Mouse (Mus musculus): ENCODE data around the gene Slc9a9. TPM values are rescaled to one million over a fixed set of nuclear protein-coding genes. Genes with fewer than 3 reads are reported as not detected.

Gene Slc9a9
- polyA plus RNA-seq, 1 experiment = 6.5 TPM

DNA sequence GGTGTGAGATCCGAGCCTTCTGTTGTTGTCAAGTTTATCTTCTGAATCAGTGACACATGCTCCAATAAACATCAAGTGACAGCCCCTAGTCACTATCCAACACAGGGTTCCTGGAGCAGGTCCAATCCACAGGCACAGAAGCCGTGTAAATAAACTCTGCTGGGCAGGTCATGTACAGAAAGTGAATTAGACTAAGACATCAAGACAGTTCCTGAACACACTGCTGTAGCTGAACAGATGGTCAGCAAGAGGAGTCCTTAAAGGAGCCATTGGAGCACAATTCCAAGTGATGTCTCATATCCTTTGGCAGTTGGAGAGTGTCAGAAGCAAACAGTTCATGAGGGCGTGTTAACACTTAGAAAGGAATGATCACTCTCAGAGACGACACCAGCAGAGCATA is 103.6 kb downstream of the Slc9a9 start:
- Histone ChIP-seq H3K4me1 (ENCODE audit: control insufficient read depth, insufficient read depth, low read length) (no peaks in the 10 kb centered on the region), H3K4me3 (replicated peaks; ENCODE audit: control insufficient read depth, low read depth, low read length) (no peak overlapping the region), H3K27ac (ENCODE audit: control insufficient read depth, insufficient read depth, low read depth, low read length, poor library complexity) (no peak overlapping the region)
- no peak for TF ChIP-seq CTCF (IDR thresholded peaks at IDR 0.05; ENCODE audit: control insufficient read depth, insufficient read depth, low read length)
- TF ChIP-seq POLR2A (IDR thresholded peaks at IDR 0.05; ENCODE audit: borderline replicate concordance, control insufficient read depth, low read depth, low read length) = no peak
- 78% methylated on average over 4 of the region's 4 CpGs for WGBS

DNA sequence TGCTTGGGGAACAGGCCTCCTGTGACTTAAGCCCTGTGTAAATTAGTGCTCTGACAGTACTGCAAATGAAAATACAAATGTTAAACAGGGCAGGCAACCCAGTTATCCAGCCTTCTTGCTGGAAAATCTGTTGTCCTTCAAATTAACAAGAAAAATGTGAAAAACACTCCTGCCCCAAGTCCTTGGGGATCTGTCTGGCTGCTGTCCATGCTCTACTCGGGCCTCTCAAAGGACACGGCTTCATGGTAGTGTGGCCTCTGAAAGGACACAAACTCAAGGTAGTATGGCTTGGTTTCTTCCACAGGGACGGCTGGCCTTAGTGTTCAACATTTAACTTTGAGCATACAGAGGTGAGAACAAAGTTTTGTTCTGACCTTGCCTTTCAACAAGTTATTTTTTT is 118.6 kb downstream of the Slc9a9 start:
- no peak overlapping the region for H3K4me3 ChIP-seq (replicated peaks; ENCODE audit: control insufficient read depth, low read depth, low read length)
- no peaks in the 10 kb centered on the region; the same call in 1 of the 2 replicates for H3K4me1 ChIP-seq (ENCODE audit: control insufficient read depth, insufficient read depth, low read length)
- H3K27ac ChIP-seq (ENCODE audit: control insufficient read depth, insufficient read depth, low read depth, low read length, poor library complexity) = no peak overlapping the region
- 87% methylated on average over 3 of the region's 3 CpGs for WGBS
- TF ChIP-seq POLR2A (IDR thresholded peaks at IDR 0.05; ENCODE audit: borderline replicate concordance, control insufficient read depth, low read depth, low read length) (no peak), CTCF (IDR thresholded peaks at IDR 0.05; ENCODE audit: control insufficient read depth, insufficient read depth, low read length) (no peak)

DNA sequence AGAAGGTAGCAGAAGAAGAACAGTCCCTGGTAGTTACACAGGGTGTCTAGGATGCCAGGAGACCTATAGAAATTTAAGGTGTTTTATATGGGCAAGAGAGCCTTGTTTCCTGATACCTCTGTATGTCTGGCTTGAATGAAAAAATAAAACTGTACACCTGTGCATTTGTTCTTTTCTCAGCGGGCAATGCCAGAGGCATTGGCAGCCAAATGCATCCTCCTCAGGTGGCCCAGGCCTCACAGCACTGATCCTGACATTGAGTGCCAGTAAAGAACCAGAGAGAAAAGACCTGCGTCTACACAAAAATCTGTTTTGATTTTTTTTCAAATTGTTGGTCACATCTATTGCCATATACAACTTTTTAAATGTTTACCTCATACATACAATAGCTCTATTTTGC is 121.3 kb downstream of the Slc9a9 start:
- Histone ChIP-seq H3K27ac (ENCODE audit: control insufficient read depth, insufficient read depth, low read depth, low read length, poor library complexity) (no peak overlapping the region), H3K4me3 (replicated peaks; ENCODE audit: control insufficient read depth, low read depth, low read length) (no peak overlapping the region), H3K4me1 (ENCODE audit: control insufficient read depth, insufficient read depth, low read length) (no peaks in the 10 kb centered on the region; the same call in 1 of the 2 replicates)
- no peak for TF ChIP-seq POLR2A (IDR thresholded peaks at IDR 0.05; ENCODE audit: borderline replicate concordance, control insufficient read depth, low read depth, low read length)
- TF ChIP-seq CTCF (IDR thresholded peaks at IDR 0.05; ENCODE audit: control insufficient read depth, insufficient read depth, low read length) = no peak
- 86% methylated on average over 2 of the region's 2 CpGs for WGBS

DNA sequence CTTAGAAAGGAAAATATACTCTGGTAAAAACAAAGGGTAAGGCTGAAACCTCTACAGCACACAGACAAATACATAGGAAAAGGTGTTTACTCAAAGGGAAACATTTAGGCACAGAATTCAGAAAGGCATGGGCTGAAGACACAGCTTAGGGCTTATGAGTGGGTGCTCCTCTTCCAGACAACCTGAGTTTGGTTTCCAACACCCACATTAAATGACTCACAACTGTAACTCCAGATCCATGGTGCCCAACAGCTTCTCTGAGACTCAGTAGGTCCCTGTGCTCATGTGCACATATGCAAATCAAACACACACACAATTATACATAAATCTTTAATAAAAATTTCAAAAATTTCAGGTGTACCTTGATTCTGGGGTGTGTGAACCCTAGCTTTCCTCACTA is 133.4 kb downstream of the Slc9a9 start:
- Histone ChIP-seq H3K4me1 (ENCODE audit: control insufficient read depth, insufficient read depth, low read length) (no peaks in the 10 kb centered on the region), H3K4me3 (replicated peaks; ENCODE audit: control insufficient read depth, low read depth, low read length) (no peak overlapping the region), H3K27ac (ENCODE audit: control insufficient read depth, insufficient read depth, low read depth, low read length, poor library complexity) (no peak overlapping the region)
- no peak for TF ChIP-seq CTCF (IDR thresholded peaks at IDR 0.05; ENCODE audit: control insufficient read depth, insufficient read depth, low read length)
- TF ChIP-seq POLR2A (IDR thresholded peaks at IDR 0.05; ENCODE audit: borderline replicate concordance, control insufficient read depth, low read depth, low read length) = no peak

DNA sequence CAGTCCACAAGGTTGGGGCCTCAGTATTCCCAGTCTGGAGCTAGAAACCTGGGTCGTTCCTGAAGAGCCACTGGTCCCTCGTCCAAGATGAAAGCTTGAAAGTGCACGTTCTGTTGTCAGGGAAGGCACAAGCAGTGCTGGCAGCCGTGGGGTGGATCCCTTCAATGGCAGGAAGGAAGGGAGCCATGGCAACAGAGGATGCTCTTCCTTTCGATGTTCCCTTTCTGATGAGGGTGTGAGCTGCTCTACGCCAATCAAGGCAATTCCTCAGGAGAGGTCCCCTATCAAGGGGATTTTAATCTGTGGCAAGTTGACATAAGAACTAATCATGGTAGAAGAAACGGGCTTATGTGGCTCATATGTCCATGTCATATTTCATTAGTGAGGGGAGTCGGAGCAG is 135.8 kb downstream of the Slc9a9 start:
- 59% methylated on average over 8 of the region's 8 CpGs for WGBS
- no peak overlapping the region for H3K4me3 ChIP-seq (replicated peaks; ENCODE audit: control insufficient read depth, low read depth, low read length)
- TF ChIP-seq CTCF (IDR thresholded peaks at IDR 0.05; ENCODE audit: control insufficient read depth, insufficient read depth, low read length) (no peak), POLR2A (IDR thresholded peaks at IDR 0.05; ENCODE audit: borderline replicate concordance, control insufficient read depth, low read depth, low read length) (no peak)
- H3K27ac ChIP-seq (ENCODE audit: control insufficient read depth, insufficient read depth, low read depth, low read length, poor library complexity) = no peak overlapping the region
- no peaks in the 10 kb centered on the region for H3K4me1 ChIP-seq (ENCODE audit: control insufficient read depth, insufficient read depth, low read length)

DNA sequence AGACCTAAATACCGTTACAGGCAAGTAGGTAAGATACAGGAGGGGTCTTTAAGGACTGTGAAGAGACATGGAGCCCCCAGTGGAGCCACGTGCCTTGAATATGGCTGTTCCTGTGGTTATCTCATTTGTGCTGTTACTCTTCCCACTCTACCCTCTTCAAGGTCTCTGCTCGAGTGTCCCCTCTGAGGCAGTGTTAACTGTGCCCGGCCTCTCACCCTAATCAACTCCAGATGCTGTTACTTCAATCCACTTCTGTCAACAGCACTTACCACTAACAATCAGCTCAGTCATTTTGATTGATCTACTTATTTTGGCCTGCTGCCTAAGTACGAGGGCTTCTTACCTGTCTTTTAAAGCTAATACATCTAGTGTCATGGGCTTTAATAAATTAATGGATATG is 145.8 kb downstream of the Slc9a9 start:
- Histone ChIP-seq H3K27ac (ENCODE audit: control insufficient read depth, insufficient read depth, low read depth, low read length, poor library complexity) (no peak overlapping the region), H3K4me1 (ENCODE audit: control insufficient read depth, insufficient read depth, low read length) (no peaks in the 10 kb centered on the region), H3K4me3 (replicated peaks; ENCODE audit: control insufficient read depth, low read depth, low read length) (no peak overlapping the region)
- 75% methylated on average over 5 of the region's 5 CpGs for WGBS
- TF ChIP-seq POLR2A (IDR thresholded peaks at IDR 0.05; ENCODE audit: borderline replicate concordance, control insufficient read depth, low read depth, low read length) (no peak), CTCF (IDR thresholded peaks at IDR 0.05; ENCODE audit: control insufficient read depth, insufficient read depth, low read length) (no peak)

DNA sequence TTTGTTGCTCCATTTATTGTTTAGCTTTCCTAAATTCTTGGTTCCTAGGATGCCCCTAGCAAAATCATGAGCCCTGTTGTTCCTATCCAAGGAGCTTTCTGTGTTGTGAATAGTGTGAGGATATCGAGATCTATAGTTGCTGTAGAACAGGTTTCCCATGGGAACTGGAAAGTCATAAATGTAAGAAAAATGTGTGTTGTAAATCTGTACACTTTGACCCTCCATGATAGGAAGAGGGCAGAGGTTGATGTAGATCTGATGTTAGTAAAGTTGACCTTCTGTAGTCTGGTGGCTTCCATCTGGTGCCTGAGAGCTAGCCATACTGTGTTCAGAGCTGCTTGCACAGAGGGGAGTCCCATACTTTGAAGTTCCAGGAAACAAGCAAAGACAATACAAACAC is 151.6 kb downstream of the Slc9a9 start:
- 71% methylated on average over 1 of the region's 1 CpGs for WGBS
- TF ChIP-seq CTCF (IDR thresholded peaks at IDR 0.05; ENCODE audit: control insufficient read depth, insufficient read depth, low read length) = no peak
- TF ChIP-seq POLR2A (IDR thresholded peaks at IDR 0.05; ENCODE audit: borderline replicate concordance, control insufficient read depth, low read depth, low read length) = no peak

DNA sequence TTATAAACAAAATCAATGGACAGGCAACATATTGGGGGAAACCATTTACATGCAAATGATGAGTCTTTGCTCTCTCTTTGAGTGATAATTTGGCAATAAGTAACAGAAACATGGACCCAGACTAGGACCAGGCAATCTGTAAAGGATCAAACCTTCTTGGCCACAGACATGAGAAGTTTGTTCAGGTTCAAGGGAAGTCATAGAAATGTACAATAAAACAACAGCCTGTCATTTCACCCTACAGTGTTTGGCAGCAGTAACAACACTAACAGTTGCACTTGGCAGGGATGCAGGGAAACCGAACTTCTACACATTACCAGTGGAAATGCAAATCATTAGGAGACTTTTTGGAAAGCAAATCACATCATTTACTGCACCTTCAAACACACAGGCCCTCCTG is 164.1 kb downstream of the Slc9a9 start:
- WGBS = 74% methylated on average over 1 of the region's 1 CpGs
- Histone ChIP-seq H3K4me1 (ENCODE audit: control insufficient read depth, insufficient read depth, low read length) (no peaks in the 10 kb centered on the region), H3K27ac (ENCODE audit: control insufficient read depth, insufficient read depth, low read depth, low read length, poor library complexity) (no peak overlapping the region), H3K4me3 (replicated peaks; ENCODE audit: control insufficient read depth, low read depth, low read length) (no peak overlapping the region)
- TF ChIP-seq POLR2A (IDR thresholded peaks at IDR 0.05; ENCODE audit: borderline replicate concordance, control insufficient read depth, low read depth, low read length) = no peak
- TF ChIP-seq CTCF (IDR thresholded peaks at IDR 0.05; ENCODE audit: control insufficient read depth, insufficient read depth, low read length) = no peak

More for the DNA sequence above, 151.6 kb downstream of the Slc9a9 start:
- no peak overlapping the region for H3K4me3 ChIP-seq (replicated peaks; ENCODE audit: control insufficient read depth, low read depth, low read length)
- no peak overlapping the region for H3K27ac ChIP-seq (ENCODE audit: control insufficient read depth, insufficient read depth, low read depth, low read length, poor library complexity)
- no peaks in the 10 kb centered on the region for H3K4me1 ChIP-seq (ENCODE audit: control insufficient read depth, insufficient read depth, low read length)

DNA sequence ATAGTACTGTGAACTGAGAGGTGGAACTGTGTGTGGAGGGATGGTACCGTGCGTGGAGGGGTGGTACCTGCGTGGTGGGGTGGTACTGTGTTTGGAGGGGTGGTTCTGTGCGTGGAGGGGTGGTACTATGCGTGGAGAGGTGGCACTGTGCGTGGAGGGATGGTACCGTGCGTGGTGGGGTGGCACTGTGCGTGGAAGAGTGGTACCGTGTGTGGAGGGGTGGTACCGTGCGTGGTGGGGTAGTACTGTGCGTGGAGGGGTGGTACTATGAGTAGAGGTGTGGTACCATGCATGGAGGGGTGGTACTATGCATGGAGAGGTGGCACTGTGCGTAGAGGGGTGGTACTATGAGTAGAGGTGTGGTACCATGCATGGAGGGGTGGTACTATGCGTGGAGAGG is 167.7 kb downstream of the Slc9a9 start:
- no peak for TF ChIP-seq CTCF (IDR thresholded peaks at IDR 0.05; ENCODE audit: control insufficient read depth, insufficient read depth, low read length)
- no peak for TF ChIP-seq POLR2A (IDR thresholded peaks at IDR 0.05; ENCODE audit: borderline replicate concordance, control insufficient read depth, low read depth, low read length)
- Histone ChIP-seq H3K27ac (ENCODE audit: control insufficient read depth, insufficient read depth, low read depth, low read length, poor library complexity) (no peak overlapping the region), H3K4me3 (replicated peaks; ENCODE audit: control insufficient read depth, low read depth, low read length) (no peak overlapping the region), H3K4me1 (ENCODE audit: control insufficient read depth, insufficient read depth, low read length) (no peaks in the 10 kb centered on the region)
- WGBS = 91% methylated on average over 15 of the region's 15 CpGs

All from bone marrow, adult 2 months (tissue).